Mouse (Mus musculus) kidney, postnatal 0 days (tissue): ENCODE data around the gene Tnni2. TPM values are rescaled to one million over a fixed set of nuclear protein-coding genes. Genes with fewer than 3 reads are reported as not detected.

Experiments
- ATAC-seq: fragments of 200-750 bp; cut with Nextera tagmentation; replicated peaks from 2 replicates; pipeline ENCODE4 v1.8.0; 2017; ENCODE audit warnings: low read depth, moderate number of reproducible peaks, moderate TSS enrichment, moderate library complexity; ENCODE audit not compliant: low FRiP score
- DNase-seq: peaks from one replicate; pipeline ENCODE4 v3.0.0-alpha.2; 2016; ENCODE audit warnings: low spot score
- H3K27ac ChIP-seq: fragments of 300-500 bp; sonication (generic); 2 replicates; pipeline ENCODE4 v1.5.1; 2014; ENCODE audit warnings: mild to moderate bottlenecking
- H3K27me3 ChIP-seq: fragments of 300-500 bp; sonication (generic); 2 replicates; pipeline ENCODE4 v1.6.1; 2014; ENCODE audit warnings: low read length, mixed read lengths; ENCODE audit not compliant: insufficient read depth
- H3K36me3 ChIP-seq: fragments of 300-500 bp; sonication (generic); 2 replicates; pipeline ENCODE4 v1.6.1; 2014; ENCODE audit warnings: low read length, mixed read lengths; ENCODE audit not compliant: insufficient read depth
- H3K4me1 ChIP-seq: fragments of 300-500 bp; sonication (generic); replicated peaks from 2 replicates; pipeline ENCODE4 v1.6.1; 2014; ENCODE audit warnings: antibody characterized with exemption, low read length, mixed read lengths; ENCODE audit not compliant: insufficient read depth
- H3K4me2 ChIP-seq: fragments of 300-500 bp; sonication (generic); 2 replicates; pipeline ENCODE4 v1.6.1; 2014; ENCODE audit warnings: mild to moderate bottlenecking, low read length, moderate library complexity, mixed read lengths
- H3K4me3 ChIP-seq: fragments of 300-500 bp; sonication (generic); replicated peaks from 2 replicates; pipeline ENCODE4 v1.5.1; 2014; ENCODE audit warnings: low read depth, low read length
- H3K9ac ChIP-seq: fragments of 300-500 bp; sonication (generic); 2 replicates; pipeline ENCODE4 v1.6.1; 2014; ENCODE audit warnings: low read depth, low read length
- H3K9me3 ChIP-seq: fragments of 300-500 bp; sonication (generic); replicated peaks from 2 replicates; pipeline ENCODE4 v1.6.1; 2016; ENCODE audit warnings: low read length, inconsistent platforms, mixed read lengths
- CTCF ChIP-seq: IDR thresholded peaks from 2 replicates; pipeline ENCODE4 v1.5.1; 2016; ENCODE audit warnings: antibody characterized with exemption, low read depth, mild to moderate bottlenecking, moderate library complexity
- WGBS: fragments of 180-500 bp; shearing (Covaris S2); extraction: QIAGEN DNeasy Blood & Tissue Kit; methylation state at CpG from one replicate; pipeline ENCODE4 v1.1.7; 2014; 5-methylcytosine and 5-hydroxymethylcytosine counted together
- polyA plus RNA-seq: library from polyadenylated mRNA; unstranded; fragments of >200 nt; fragmentation: Nextera tagmentation; extraction: Ambion mirVana; gene quantifications from 2 replicates; pipeline ENCODE4 v1.2.1, GENCODE M21; 2015

Gene Tnni2
- polyA plus RNA-seq, 1 experiment from 2014 or later: 3.0 TPM

GRCm38 (mm10) chr7:142484780-142485179, 43.2 kb downstream of the Tnni2 start:
- Histone ChIP-seq H3K9me3 (no peaks in the 10 kb centered on the region), H3K4me2 (no peak overlapping the region), H3K27me3 (no peaks in the 10 kb centered on the region), H3K4me1 (peaks cover 30% of the 10 kb centered on the region), H3K4me3 (no peak overlapping the region), H3K36me3 (peaks cover 21% of the 10 kb centered on the region; the same call in 1 of the 2 replicates), H3K9ac (no peak overlapping the region), H3K27ac (peak overlapping the region; percentile 37; the same call in 1 of the 2 replicates)
- ATAC-seq: no peak
- WGBS: 64% methylated on average over 12 of the region's 12 CpGs
- TF ChIP-seq CTCF: no peak
- DNase-seq: no peak

- Histone ChIP-seq H3K27me3 (no peaks in the 10 kb centered on the region), H3K9ac (0 out of 2 replicates have a peak overlapping the region, but pooled peaks have one; percentile 13), H3K27ac (0 out of 2 replicates have a peak overlapping the region, but pooled peaks have one; percentile 36), H3K36me3 (peaks cover 30% of the 10 kb centered on the region; the same call in 1 of the 2 replicates), H3K4me1 (peaks cover 18% of the 10 kb centered on the region), H3K4me3 (no peak overlapping the region), H3K9me3 (no peaks in the 10 kb centered on the region), H3K4me2 (no peak overlapping the region)
- DNase-seq (no peak), ATAC-seq (no peak)
- no peak for TF ChIP-seq CTCF
- 65% methylated on average over 8 of the region's 8 CpGs for WGBS
Measured at GRCm38 (mm10) chr7:142486751-142487162, 45.1 kb downstream of the Tnni2 start.

- Histone ChIP-seq H3K4me1 (peaks cover 14% of the 10 kb centered on the region), H3K36me3 (peaks cover 30% of the 10 kb centered on the region), H3K27ac (peak overlapping the region; percentile 36; the same call in 1 of the 2 replicates), H3K27me3 (no peaks in the 10 kb centered on the region), H3K9ac (0 out of 2 replicates have a peak overlapping the region, but pooled peaks have one; percentile 13), H3K4me3 (no peak overlapping the region), H3K9me3 (no peaks in the 10 kb centered on the region), H3K4me2 (peak overlapping the region; percentile 30; the same call in 1 of the 2 replicates)
- peak; percentile 74 for TF ChIP-seq CTCF
- ATAC-seq (peak; percentile 30; the same call in 1 of the 2 replicates), DNase-seq (peak; percentile 91)
- WGBS: 23% methylated on average over 9 of the region's 9 CpGs
Measured at GRCm38 (mm10) chr7:142487341-142487859, 45.8 kb downstream of the Tnni2 start.

GRCm38 (mm10) chr7:142488053-142488452, 46.4 kb downstream of the Tnni2 start:
- no peak for DNase-seq
- Histone ChIP-seq H3K27me3 (no peaks in the 10 kb centered on the region), H3K9me3 (no peaks in the 10 kb centered on the region), H3K9ac (no peak overlapping the region), H3K27ac (no peak overlapping the region), H3K4me1 (peaks cover 11% of the 10 kb centered on the region; the same call in 1 of the 2 replicates), H3K36me3 (peaks cover 30% of the 10 kb centered on the region), H3K4me2 (no peak overlapping the region), H3K4me3 (no peak overlapping the region)
- ATAC-seq: no peak
- WGBS: 79% methylated on average over 3 of the region's 3 CpGs
- TF ChIP-seq CTCF: no peak

GRCm38 (mm10) chr7:142493535-142493934, 51.9 kb downstream of the Tnni2 start:
- H3K4me2 ChIP-seq: no peak overlapping the region
- H3K27me3 ChIP-seq: no peaks in the 10 kb centered on the region
- no peak for TF ChIP-seq CTCF
- H3K9me3 ChIP-seq: no peaks in the 10 kb centered on the region
- 78% methylated on average over 8 of the region's 8 CpGs for WGBS
- no peak overlapping the region for H3K27ac ChIP-seq
- no peak for ATAC-seq
- H3K9ac ChIP-seq: no peak overlapping the region
- peaks cover 25% of the 10 kb centered on the region for H3K36me3 ChIP-seq
- no peaks in the 10 kb centered on the region for H3K4me1 ChIP-seq
- no peak overlapping the region for H3K4me3 ChIP-seq
- DNase-seq: no peak

Other genes with a start within 250 kb of the Tnni2 start
- not detected in 2 replicates for gene Krtap5-3, start 240.4 kb upstream of the Tnni2 start, polyA plus RNA-seq
- not detected in 2 replicates for gene Gm7579, start 229.9 kb upstream of the Tnni2 start, polyA plus RNA-seq
- not detected in 2 replicates for gene Krtap5-5, start 211.8 kb upstream of the Tnni2 start, polyA plus RNA-seq
- gene Gm40460, start 200.7 kb upstream of the Tnni2 start, polyA plus RNA-seq: not detected in 2 replicates
- not detected in 2 replicates for gene Gm2431, start 183.5 kb upstream of the Tnni2 start, polyA plus RNA-seq
- gene Gm4559, start 167.4 kb upstream of the Tnni2 start, polyA plus RNA-seq: not detected in 2 replicates
- not detected in 2 replicates for gene Krtap5-1, start 144.7 kb upstream of the Tnni2 start, polyA plus RNA-seq
- gene Krtap5-4, start 138.3 kb upstream of the Tnni2 start, polyA plus RNA-seq: not detected in 2 replicates
- 3.6 and 3.9 TPM in 2 replicates for gene Ifitm10, start 68.1 kb upstream of the Tnni2 start, polyA plus RNA-seq
- not detected in 2 replicates for gene Gm49369, start 59.1 kb upstream of the Tnni2 start, polyA plus RNA-seq
- 575 and 586 TPM in 2 replicates for gene Ctsd, start 53.8 kb upstream of the Tnni2 start, polyA plus RNA-seq
- 2.5 and 4.8 TPM in 2 replicates for gene Syt8, start 7.0 kb upstream of the Tnni2 start, polyA plus RNA-seq
- 161 and 165 TPM in 2 replicates for gene Lsp1, start 19.0 kb downstream of the Tnni2 start, polyA plus RNA-seq
- gene Tnnt3, start 57.0 kb downstream of the Tnni2 start, polyA plus RNA-seq: 3.4 TPM in 2 replicates
- gene Mrpl23, start 90.9 kb downstream of the Tnni2 start, polyA plus RNA-seq: 21.3 and 22.6 TPM in 2 replicates
- 297 and 337 TPM in 2 replicates for gene Igf2, start 225.0 kb downstream of the Tnni2 start, polyA plus RNA-seq
- not detected in 2 replicates for gene Gm49394, start 228.1 kb downstream of the Tnni2 start, polyA plus RNA-seq